Mouse (Mus musculus): Measurements from ENCODE around the gene Slc2a3. TPM values are rescaled to one million over a fixed set of nuclear protein-coding genes. Genes with fewer than 3 reads are reported as not detected.
A peak's percentile ranks its signal among the peaks of the same experiment; 100 is the strongest.
"Not testable (repeated sequence)": the region's sequence is repeated elsewhere in the genome, so short reads cannot be mapped to it uniquely, and the experiment has no call there.

Gene Slc2a3
- total RNA-seq, 2 experiments from 2014 or later = 104 to 109 TPM

- no peak for TF ChIP-seq CTCF (conservative IDR thresholded peaks at IDR 0.05)
- H3K4me3 ChIP-seq = no peak overlapping the region
- H3K27ac ChIP-seq = peak overlapping the region; percentile 77; the same call in 1 of the 2 replicates
- DNase-seq (ENCODE audit: low spot score in 2 of 2) = peak in 1 of 2 experiments; percentile 30
Observed at GRCm38 (mm10) chr6:122795254-122795935, 6.0 kb downstream of the Slc2a3 start.

- Histone ChIP-seq H3K27ac (peak overlapping the region; percentile 87), H3K4me3 (0 out of 2 replicates have a peak overlapping the region, but pooled peaks have one; percentile 20)
- peak; percentile 82 for TF ChIP-seq CTCF (conservative IDR thresholded peaks at IDR 0.05)
- peak; percentile 79 to 84 for DNase-seq (ENCODE audit: low spot score in 2 of 2)
Observed at GRCm38 (mm10) chr6:122786275-122786674, 15.2 kb downstream of the Slc2a3 start.

GRCm38 (mm10) chr6:122784866-122785265, 16.6 kb downstream of the Slc2a3 start:
- no peak for DNase-seq (ENCODE audit: low spot score in 2 of 2)
- Histone ChIP-seq H3K4me3 (no peak overlapping the region), H3K27ac (no peak overlapping the region)
- peak; percentile 64 for TF ChIP-seq CTCF (conservative IDR thresholded peaks at IDR 0.05)

GRCm38 (mm10) chr6:122782164-122782563, 19.3 kb downstream of the Slc2a3 start:
- Histone ChIP-seq H3K27ac (no peak overlapping the region), H3K4me3 (no peak overlapping the region)
- no peak for DNase-seq (ENCODE audit: low spot score in 2 of 2)
- no peak for TF ChIP-seq CTCF (conservative IDR thresholded peaks at IDR 0.05)

GRCm38 (mm10) chr6:122781167-122781566, 20.3 kb downstream of the Slc2a3 start:
- no peak for TF ChIP-seq CTCF (conservative IDR thresholded peaks at IDR 0.05)

GRCm38 (mm10) chr6:122779916-122780315, 21.5 kb downstream of the Slc2a3 start:
- no peak for DNase-seq (ENCODE audit: low spot score in 2 of 2)
- no peak for TF ChIP-seq CTCF (conservative IDR thresholded peaks at IDR 0.05)
- Histone ChIP-seq H3K27ac (no peak overlapping the region), H3K4me3 (no peak overlapping the region)

More at GRCm38 (mm10) chr6:122781167-122781566, 20.3 kb downstream of the Slc2a3 start:
- Histone ChIP-seq H3K4me3 (no peak overlapping the region), H3K27ac (no peak overlapping the region)
- no peak for DNase-seq (ENCODE audit: low spot score in 2 of 2)

- Histone ChIP-seq H3K27ac (no peak overlapping the region), H3K4me3 (no peak overlapping the region)
- no peak for TF ChIP-seq CTCF (conservative IDR thresholded peaks at IDR 0.05)
- DNase-seq (ENCODE audit: low spot score in 2 of 2) = no peak
Observed at GRCm38 (mm10) chr6:122776040-122776439, 25.4 kb downstream of the Slc2a3 start.

GRCm38 (mm10) chr6:122774345-122774744, 27.1 kb downstream of the Slc2a3 start:
- TF ChIP-seq CTCF (conservative IDR thresholded peaks at IDR 0.05) = peak; percentile 29
- H3K27ac ChIP-seq = no peak overlapping the region
- H3K4me3 ChIP-seq = no peak overlapping the region
- no peak for DNase-seq (ENCODE audit: low spot score in 2 of 2)

- no peak overlapping the region for H3K27ac ChIP-seq
- no peak for DNase-seq (ENCODE audit: low spot score in 2 of 2)
- no peak for TF ChIP-seq CTCF (conservative IDR thresholded peaks at IDR 0.05)
- H3K4me3 ChIP-seq = no peak overlapping the region
Observed at GRCm38 (mm10) chr6:122772701-122773100, 28.7 kb downstream of the Slc2a3 start.

GRCm38 (mm10) chr6:122770760-122771315, 30.6 kb downstream of the Slc2a3 start:
- DNase-seq (ENCODE audit: low spot score in 2 of 2) = no peak
- H3K4me3 ChIP-seq = no peak overlapping the region
- H3K27ac ChIP-seq = peak overlapping the region; percentile 73; the same call in 1 of the 2 replicates
- TF ChIP-seq CTCF (conservative IDR thresholded peaks at IDR 0.05) = no peak

GRCm38 (mm10) chr6:122769771-122770759, 31.4 kb downstream of the Slc2a3 start:
- DNase-seq (ENCODE audit: low spot score in 2 of 2) = peak; percentile 45 to 57
- TF ChIP-seq CTCF (conservative IDR thresholded peaks at IDR 0.05) = no peak
- no peak overlapping the region for H3K4me3 ChIP-seq

GRCm38 (mm10) chr6:122768256-122768655, 33.2 kb downstream of the Slc2a3 start:
- no peak overlapping the region for H3K4me3 ChIP-seq
- DNase-seq (ENCODE audit: low spot score in 2 of 2) = no peak
- no peak for TF ChIP-seq CTCF (conservative IDR thresholded peaks at IDR 0.05)
- H3K27ac ChIP-seq = peak overlapping the region; percentile 73; the same call in 1 of the 2 replicates

More at GRCm38 (mm10) chr6:122769771-122770759, 31.4 kb downstream of the Slc2a3 start:
- H3K27ac ChIP-seq = peak overlapping the region; percentile 73

GRCm38 (mm10) chr6:122767012-122767411, 34.4 kb downstream of the Slc2a3 start:
- not testable (repeated sequence) for DNase-seq (ENCODE audit: low spot score in 2 of 2); H3K4me3 ChIP-seq; H3K27ac ChIP-seq
